Mouse (Mus musculus): ENCODE results near the gene Gbp7.

DNA sequence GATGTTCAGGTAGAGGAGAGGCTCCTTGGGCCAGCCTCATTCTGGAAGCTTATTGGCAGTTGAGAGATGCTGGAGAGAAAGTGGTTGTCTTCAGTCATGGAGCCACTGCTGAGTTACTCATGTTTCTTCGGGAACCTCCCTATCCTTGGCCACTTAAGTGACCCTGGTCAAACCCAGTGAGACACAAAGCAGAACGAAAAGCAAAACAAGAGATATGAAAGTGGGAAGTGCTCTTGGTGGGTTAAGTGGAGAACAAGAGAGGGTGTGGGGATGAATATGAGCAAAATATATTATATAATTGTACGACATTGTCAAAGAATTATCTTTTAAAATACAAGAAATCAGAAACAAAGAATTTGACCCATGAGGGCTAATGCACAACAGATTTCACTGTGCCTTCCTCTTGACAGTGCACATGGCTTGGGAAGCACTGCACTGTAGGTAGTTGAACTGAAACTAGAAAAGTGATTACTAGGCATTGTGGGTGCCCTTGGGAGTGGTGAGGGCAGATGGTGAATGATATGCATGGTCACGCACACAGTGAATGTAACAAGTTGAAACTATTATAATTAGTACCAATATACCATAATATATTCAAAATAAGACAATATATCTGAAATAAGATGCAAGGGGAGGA is 60.4 kb downstream of the Gbp7 start:
- TF ChIP-seq CTCF (IDR thresholded peaks at IDR 0.05; ENCODE audit: low read depth) (no peak), EP300 (optimal IDR thresholded peaks at IDR 0.05) (no peak)

All from stomach, postnatal 0 days (tissue).